Mouse (Mus musculus): Measurements from ENCODE around the gene Shd.

GRCm38 (mm10) chr17:56010681-56011080 lies 40.4 kb downstream of the Shd start:
- TF ChIP-seq E2F4 (IDR thresholded peaks at IDR 0.05; ENCODE audit: insufficient replicate concordance, low read depth, low read length) (no peak), CTCF (conservative IDR thresholded peaks at IDR 0.05 in 1 of 2, IDR thresholded peaks at IDR 0.05 in 1 of 2; ENCODE audit: low read depth in 2 of 2, low read length in 2 of 2) (peak; percentile 91 to 97), BHLHE40 (IDR thresholded peaks at IDR 0.05; ENCODE audit: low read depth, low read length) (no peak)
